Mouse (Mus musculus): ENCODE results near the gene Bmyc.
A peak's percentile ranks its signal among the peaks of the same experiment; 100 is the strongest.
"Not testable (repeated sequence)": the region's sequence is repeated elsewhere in the genome, so short reads cannot be mapped to it uniquely, and the experiment has no call there.

Bmyc gene

GRCm38 (mm10) chr2:25706643-25707481 lies at the start of gene Bmyc:
TSS of gene Bmyc (plus strand) at chr2:25706739.
- peak; percentile 85 to 86 for DNase-seq (ENCODE audit: low spot score in 2 of 2)

GRCm38 (mm10) chr2:25657246-25657645 lies 49.3 kb upstream of the Bmyc start:
- no peak for DNase-seq (ENCODE audit: low spot score in 2 of 2)

GRCm38 (mm10) chr2:25657652-25658051 lies 48.9 kb upstream of the Bmyc start, which contains the start of gene Lcn5:
TSS of gene Lcn5 (plus strand) at chr2:25657952.
- DNase-seq (ENCODE audit: low spot score in 2 of 2), result no peak

- DNase-seq (ENCODE audit: low spot score in 2 of 2), result no peak
These were observed 46.3 kb upstream of the Bmyc start for GRCm38 (mm10) chr2:25660279-25660678.

GRCm38 (mm10) chr2:25661245-25661970 lies 45.1 kb upstream of the Bmyc start:
- DNase-seq (ENCODE audit: low spot score in 2 of 2), result no peak

GRCm38 (mm10) chr2:25663511-25663910 lies 43.0 kb upstream of the Bmyc start:
- no peak for DNase-seq (ENCODE audit: low spot score in 2 of 2)

- DNase-seq (ENCODE audit: low spot score in 2 of 2), result no peak
These were observed 42.4 kb upstream of the Bmyc start for GRCm38 (mm10) chr2:25664125-25664524.

- DNase-seq (ENCODE audit: low spot score in 2 of 2), result no peak
These were observed 40.0 kb upstream of the Bmyc start for GRCm38 (mm10) chr2:25666516-25666915.

- DNase-seq (ENCODE audit: low spot score in 2 of 2), result no peak
These were observed 30.1 kb upstream of the Bmyc start, which contains the start of gene Lcn6 for GRCm38 (mm10) chr2:25676486-25676885. TSS of gene Lcn6 (plus strand) at chr2:25676786.

GRCm38 (mm10) chr2:25679559-25679958 lies 27.0 kb upstream of the Bmyc start:
- DNase-seq (ENCODE audit: low spot score in 2 of 2), result no peak

- no peak for DNase-seq (ENCODE audit: low spot score in 2 of 2)
These were observed 24.1 kb upstream of the Bmyc start, which contains the start of gene Lcn10 for GRCm38 (mm10) chr2:25682426-25682825. TSS of gene Lcn10 (plus strand) at chr2:25682726.

- DNase-seq (ENCODE audit: low spot score in 2 of 2), result no peak
These were observed 19.6 kb upstream of the Bmyc start for GRCm38 (mm10) chr2:25686941-25687340.

GRCm38 (mm10) chr2:25694605-25695004 lies 11.9 kb upstream of the Bmyc start:
- DNase-seq (ENCODE audit: low spot score in 2 of 2), result no peak

- DNase-seq (ENCODE audit: low spot score in 2 of 2), result no peak
These were observed 9.6 kb upstream of the Bmyc start for GRCm38 (mm10) chr2:25696951-25697350.

GRCm38 (mm10) chr2:25698696-25699095 lies 7.8 kb upstream of the Bmyc start:
- DNase-seq (ENCODE audit: low spot score in 2 of 2), result no peak

GRCm38 (mm10) chr2:25699743-25700142 lies 6.8 kb upstream of the Bmyc start, which contains the start of gene Obp2a:
TSS of gene Obp2a (plus strand) at chr2:25700043.
- DNase-seq (ENCODE audit: low spot score in 2 of 2), result not testable (repeated sequence)

- no peak for DNase-seq (ENCODE audit: low spot score in 2 of 2)
These were observed 5.5 kb upstream of the Bmyc start for GRCm38 (mm10) chr2:25701001-25701400.

- DNase-seq (ENCODE audit: low spot score in 2 of 2), result no peak
These were observed 2.8 kb upstream of the Bmyc start for GRCm38 (mm10) chr2:25703706-25704105.

GRCm38 (mm10) chr2:25708121-25708520 lies 1.6 kb downstream of the Bmyc start:
- peak in 1 of 2 experiments; percentile 38 for DNase-seq (ENCODE audit: low spot score in 2 of 2)

- not testable (repeated sequence) for DNase-seq (ENCODE audit: low spot score in 2 of 2)
These were observed 2.5 kb downstream of the Bmyc start for GRCm38 (mm10) chr2:25709056-25709455.

- not testable (repeated sequence) for DNase-seq (ENCODE audit: low spot score in 2 of 2)
These were observed 3.3 kb downstream of the Bmyc start for GRCm38 (mm10) chr2:25709791-25710190.

GRCm38 (mm10) chr2:25711641-25712040 lies 5.1 kb downstream of the Bmyc start:
- DNase-seq (ENCODE audit: low spot score in 2 of 2), result not testable (repeated sequence)

- no peak for DNase-seq (ENCODE audit: low spot score in 2 of 2)
These were observed 10.7 kb downstream of the Bmyc start for GRCm38 (mm10) chr2:25717222-25717621.

All from right cerebral cortex, postnatal 36 days (tissue).